Mouse (Mus musculus) naive thymus-derived CD4-positive, alpha-beta T cell, adult 2 months (primary cell): Measurements from ENCODE around the gene Wdr43.

Experiments used
- DNase-seq: peaks from one replicate; pipeline ENCODE4 v3.0.0-alpha.2; 2011; ENCODE audit warnings: low read depth

Wdr43 gene

DNA sequence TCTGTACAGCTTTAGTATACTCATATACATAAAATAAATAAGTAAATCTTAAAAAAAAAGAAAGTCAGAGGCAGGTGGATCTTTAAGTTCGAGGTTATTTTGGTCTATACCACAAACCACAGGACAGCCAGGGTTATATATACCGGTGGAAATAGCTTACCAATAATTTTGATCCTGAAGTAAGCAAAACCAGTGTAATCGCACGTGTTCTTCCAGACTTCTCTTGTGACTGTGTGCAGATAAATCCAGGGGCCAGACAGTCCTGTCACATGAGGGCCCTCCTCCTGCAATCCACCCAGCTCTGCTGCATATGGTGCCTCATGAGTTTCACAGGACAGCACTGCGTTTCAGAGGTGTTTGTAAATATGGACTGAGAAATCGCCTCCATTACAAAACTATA is 47.8 kb downstream of the Wdr43 start:
- peak; percentile 22 for DNase-seq

DNA sequence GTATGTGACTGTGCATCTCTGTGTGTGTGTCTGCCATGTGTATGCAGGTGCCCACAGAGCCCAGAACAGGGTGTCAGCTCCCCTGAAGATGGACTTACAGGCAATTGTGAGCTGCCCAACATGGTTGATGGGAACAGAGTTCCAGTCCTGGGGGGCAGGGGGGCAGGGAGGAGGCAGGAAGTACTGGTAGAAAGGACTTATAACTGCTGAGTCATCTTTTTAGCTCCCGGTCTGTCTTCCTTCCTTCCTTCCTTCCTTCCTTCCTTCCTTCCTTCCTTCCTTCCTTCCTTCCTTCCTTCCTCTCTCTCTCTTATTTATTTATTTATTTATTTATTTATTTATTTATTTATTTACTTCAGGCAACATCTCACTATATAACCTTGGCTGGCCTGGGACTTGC is 48.5 kb downstream of the Wdr43 start:
- no peak for DNase-seq

GRCm38 (mm10) chr17:71665201-71665600 is 49.5 kb downstream of the Wdr43 start:
- no peak for DNase-seq

- no peak for DNase-seq
Observed at GRCm38 (mm10) chr17:71669511-71669910, 53.8 kb downstream of the Wdr43 start.

DNA sequence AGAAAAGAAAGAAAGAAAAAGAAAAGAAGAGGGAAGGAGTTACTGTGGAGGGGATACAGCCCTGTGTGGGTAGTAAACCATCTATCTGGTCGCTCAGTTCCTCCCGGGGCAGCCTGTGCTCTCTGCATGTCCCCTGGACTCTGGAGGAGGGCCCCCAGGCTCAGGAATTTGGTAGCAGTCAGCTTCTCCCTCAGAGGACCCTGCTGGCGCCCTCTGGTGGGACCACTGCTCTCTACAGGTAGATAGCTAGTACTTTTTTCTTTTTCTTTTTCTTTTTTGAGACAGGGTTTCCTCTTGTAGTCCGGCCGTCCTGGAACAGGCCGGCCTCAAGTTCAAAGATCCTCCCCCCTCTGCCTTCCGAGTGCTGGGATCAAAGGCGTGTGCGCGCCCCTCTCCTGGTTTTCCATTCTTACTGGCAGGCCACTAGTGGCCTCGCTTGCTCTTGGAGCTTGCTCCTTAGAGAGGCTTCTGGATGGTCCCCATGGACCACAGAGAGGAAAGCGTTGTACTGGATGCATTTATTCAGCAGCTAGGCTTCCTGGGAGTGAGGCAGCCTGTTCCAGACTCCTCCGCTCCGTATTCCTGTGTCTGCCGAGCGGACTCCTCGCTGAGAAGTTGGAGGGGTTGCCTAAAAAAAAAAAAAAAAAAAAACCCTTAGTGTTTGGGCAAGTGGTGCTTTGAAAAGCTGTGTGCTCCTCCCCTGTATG is 56.3 kb downstream of the Wdr43 start:
- peak; percentile 44 for DNase-seq

DNA sequence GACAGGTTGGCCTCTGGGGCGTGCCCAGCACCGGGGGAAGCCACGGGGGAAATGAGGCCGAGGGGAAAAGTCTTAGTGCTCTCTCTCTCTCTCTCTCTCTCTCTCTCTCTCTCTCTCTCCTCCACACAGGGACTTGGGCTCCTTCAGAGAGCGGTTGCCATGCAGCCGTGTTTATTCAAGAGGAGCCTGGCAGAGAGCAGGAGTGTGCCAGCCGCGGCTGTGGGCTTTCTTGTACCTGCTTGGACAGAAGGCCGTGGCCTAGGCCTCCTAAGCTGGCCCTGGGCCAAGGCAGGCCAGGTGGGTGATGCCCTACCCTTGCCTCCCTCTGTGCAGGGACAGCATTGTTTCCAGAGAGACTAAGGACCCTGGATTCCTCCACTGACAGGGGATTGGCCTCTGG is 57.4 kb downstream of the Wdr43 start, which contains the start of gene Togaram2:
Gene Togaram2 (plus strand): TSS at position 170 of the 400 bp plus-strand sequence.
- DNase-seq: no peak

- no peak for DNase-seq
Observed at GRCm38 (mm10) chr17:71673936-71674335, 58.2 kb downstream of the Wdr43 start.

GRCm38 (mm10) chr17:71674886-71675285 is 59.2 kb downstream of the Wdr43 start:
- no peak for DNase-seq

DNA sequence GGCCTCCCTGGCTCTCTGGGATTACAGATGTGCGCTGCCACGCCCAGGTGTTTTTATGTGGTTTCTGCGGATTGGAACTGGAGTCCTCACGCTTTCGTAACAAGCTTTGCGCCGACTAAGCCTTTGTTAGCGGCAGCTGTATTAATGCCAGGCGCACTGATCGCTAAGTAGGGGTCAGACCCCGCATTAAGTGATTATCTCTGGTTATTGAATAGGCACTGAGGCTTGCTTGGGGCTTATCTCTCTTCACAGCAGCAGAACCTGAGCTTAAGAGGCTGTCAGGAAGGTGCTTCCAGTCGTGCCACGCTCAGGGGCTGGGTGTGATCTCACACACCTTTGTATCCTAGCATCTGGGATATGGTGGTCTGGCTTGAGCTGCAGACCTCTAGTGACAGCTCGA is 66.0 kb downstream of the Wdr43 start:
- DNase-seq: no peak

- DNase-seq: no peak
Observed at GRCm38 (mm10) chr17:71682379-71682778, 66.7 kb downstream of the Wdr43 start.

DNA sequence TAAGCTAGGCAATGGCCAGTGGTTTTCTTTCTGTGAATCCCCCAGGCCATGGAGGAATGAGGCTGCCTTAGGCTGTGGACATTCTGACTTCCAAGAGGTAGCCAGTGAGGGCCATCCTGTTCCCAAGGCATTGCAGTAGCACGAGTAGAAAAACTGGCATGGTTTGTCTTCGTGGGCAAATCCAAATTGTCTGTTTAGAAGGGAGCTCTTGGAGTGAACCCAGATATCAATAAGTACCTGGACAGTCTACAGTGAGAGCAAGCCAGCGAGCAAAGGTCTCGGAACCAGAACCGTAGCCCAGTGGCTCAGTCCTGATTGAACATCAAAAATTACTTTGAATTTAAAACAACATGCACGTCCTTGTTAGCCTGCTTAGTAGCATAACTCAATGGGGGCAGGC is 67.6 kb downstream of the Wdr43 start:
- DNase-seq: no peak

DNA sequence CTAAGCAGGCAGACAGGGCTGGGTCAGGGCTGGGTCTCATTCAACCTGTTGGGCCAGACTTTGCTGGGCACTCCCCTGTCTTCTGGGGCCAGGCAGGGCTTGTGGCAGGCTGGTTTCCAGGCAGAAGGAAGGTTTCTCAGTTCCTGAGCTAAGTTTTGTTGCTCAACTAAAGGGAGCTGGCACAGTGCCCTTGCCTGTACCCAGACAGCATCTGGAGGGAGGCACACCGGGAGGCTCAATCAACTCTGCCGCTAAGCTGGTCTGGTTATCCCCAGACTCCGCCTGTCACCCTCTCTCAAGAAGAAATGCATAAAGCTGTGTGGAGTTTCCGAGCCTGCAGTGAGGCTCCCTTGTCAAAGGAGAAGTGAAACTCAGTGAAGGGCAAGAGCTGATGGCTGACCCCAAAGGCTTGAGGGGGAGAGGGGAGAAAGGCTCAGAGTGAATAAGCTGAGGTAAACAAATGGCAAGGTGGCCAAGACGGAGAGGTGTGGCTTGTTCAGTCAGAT is 68.5 kb downstream of the Wdr43 start:
- no peak for DNase-seq

DNA sequence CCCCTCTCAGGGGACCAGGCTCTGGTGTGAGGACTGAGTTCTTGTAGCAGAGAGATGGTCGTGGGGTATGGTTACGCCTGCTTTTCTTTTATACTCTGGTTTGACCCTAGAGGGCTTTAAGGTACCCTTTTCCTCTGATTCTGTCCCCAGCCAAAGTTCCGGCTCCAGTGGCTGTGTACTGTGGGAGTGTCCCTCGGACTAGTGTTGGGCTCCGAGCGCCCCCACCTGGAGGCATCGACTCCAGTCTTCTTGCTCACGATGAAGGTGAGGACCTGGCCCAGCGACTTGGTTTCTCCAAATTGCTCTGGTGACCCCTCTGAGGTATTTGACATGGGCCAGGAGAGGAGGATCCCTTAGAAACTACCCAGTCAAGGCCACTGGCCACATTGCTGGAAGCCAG is 71.7 kb downstream of the Wdr43 start:
- DNase-seq: no peak

- no peak for DNase-seq
Observed at GRCm38 (mm10) chr17:71689903-71690302, 74.2 kb downstream of the Wdr43 start.

- no peak for DNase-seq
Observed at GRCm38 (mm10) chr17:71691361-71691875, 75.7 kb downstream of the Wdr43 start.

DNA sequence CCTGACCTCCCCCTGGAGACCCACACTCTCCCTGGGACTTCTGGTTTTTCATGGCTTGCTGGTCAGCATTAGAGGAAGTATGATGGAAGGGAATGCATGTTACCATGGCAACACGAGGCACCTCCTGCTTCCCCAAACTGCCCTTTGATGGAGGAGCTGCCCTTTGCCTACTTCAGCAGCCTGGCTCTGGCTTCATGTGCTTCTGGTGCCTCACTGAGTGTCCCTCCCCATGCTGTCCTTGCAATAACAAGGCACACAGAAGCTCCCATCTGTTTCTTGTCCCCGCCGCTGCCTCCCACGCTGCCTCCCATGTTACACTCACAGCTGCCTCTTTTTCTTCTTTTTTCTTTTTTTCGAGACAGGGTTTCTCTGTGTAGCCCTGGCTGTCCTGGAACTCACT is 77.6 kb downstream of the Wdr43 start:
- no peak for DNase-seq

GRCm38 (mm10) chr17:71693780-71694179 is 78.1 kb downstream of the Wdr43 start:
- no peak for DNase-seq

DNA sequence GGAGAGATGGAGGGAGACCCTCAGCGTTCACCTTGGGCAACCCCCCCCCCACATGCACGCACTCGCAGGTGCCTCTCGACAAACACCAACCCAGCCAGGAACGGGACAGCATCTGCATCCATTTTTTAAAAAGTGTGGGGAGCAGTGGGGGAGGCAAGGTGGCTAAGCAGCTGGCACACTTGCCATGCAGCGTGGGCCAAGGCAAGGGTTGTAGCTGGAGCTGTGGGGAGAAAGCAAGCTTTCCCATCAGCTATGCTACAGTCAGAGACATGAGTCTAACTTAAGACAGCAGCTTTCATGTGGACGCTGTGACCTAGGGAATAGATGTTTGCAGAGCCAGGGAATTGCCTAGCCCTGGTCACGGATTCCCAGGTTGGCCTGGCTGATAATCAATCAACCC is 79.5 kb downstream of the Wdr43 start:
- no peak for DNase-seq

DNA sequence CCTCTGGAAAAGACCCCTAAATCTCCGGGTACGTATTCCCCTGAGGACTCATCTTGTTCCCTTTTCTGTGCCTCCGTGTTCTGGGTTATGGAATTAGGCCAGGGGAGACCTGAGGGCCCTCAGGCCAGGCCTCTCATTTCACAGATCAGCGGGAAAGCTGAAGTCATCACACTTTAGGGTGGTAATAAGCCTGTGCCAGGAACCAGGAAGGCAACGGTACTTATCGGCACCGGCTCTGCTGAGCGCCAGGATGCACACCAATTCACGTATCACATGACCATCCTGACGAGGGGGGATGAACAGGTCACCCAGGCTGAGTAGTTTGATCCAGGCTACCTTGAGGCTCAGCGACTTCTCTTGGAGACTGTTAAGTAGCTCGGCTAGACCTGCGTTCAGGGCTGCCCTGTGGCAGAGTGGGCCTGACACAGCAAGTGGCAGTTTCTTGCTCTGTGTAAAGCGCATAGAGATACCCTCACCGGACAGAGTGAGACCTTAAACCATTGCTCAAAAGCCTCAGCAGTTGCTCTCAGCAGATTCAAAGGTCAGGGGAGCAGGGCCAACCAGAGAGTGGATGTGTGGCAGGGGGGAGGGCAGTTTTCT is 80.1 kb downstream of the Wdr43 start:
- DNase-seq: no peak

DNA sequence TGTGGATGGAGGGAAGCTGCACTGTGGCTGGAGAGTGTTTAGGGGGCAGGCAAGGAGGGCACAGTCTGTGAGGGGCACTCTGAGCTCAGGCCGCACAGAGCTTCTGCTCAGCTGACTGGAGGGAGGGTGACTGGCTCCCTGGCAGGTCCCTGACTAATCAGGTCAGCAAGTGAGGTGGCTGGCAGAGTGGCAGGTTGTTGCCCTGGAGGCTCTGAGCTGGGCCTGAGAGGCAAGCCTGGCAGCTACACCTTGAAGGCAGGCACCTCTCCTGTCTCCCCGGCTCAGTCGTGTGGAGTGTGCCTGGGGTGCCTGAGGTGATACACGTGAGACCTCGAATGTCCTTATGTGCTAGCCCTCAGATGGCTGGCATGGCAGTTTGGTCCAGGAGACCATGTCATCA is 80.7 kb downstream of the Wdr43 start:
- no peak for DNase-seq

- DNase-seq: no peak
Observed at GRCm38 (mm10) chr17:71697896-71698618, 82.4 kb downstream of the Wdr43 start.

DNA sequence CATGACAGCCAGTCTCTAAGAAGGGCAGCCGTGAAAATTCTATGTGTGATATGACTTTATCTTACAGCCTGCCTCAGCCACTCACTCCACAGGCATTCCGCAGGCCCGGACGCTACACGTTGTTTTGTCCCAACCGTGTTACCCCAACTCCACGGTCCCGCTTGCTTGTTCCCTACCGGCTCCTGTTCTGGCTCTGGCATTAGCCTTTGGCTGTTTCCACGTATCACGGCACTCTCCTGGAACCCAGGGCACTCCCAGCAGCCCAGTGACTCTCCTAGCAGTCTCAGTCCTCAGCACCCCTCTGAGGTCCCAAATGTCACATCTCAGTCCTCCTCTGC is 82.9 kb downstream of the Wdr43 start:
- DNase-seq: no peak

GRCm38 (mm10) chr17:71705113-71705512 is 89.4 kb downstream of the Wdr43 start:
- DNase-seq: no peak
